Mouse (Mus musculus) lung, postnatal 0 days (tissue): ENCODE measurements around the gene Actl9.

ENCODE experiments used
- CTCF ChIP-seq: IDR thresholded peaks from 2 replicates; pipeline ENCODE4 v1.5.1; 2016; ENCODE audit warnings: antibody characterized with exemption, mild to moderate bottlenecking
- EP300 ChIP-seq: IDR thresholded peaks from 2 replicates; pipeline ENCODE4 v1.6.1; 2016; ENCODE audit warnings: antibody characterized with exemption, mild to moderate bottlenecking, control low read depth

GRCm38 (mm10) chr17:33439922-33440321, 7.2 kb downstream of the Actl9 start:
- TF ChIP-seq EP300 (peak; percentile 19; the same call in 1 of the 2 replicates), CTCF (no peak)
